Mouse (Mus musculus): Measurements from ENCODE around the gene Tmem86a.

GRCm38 (mm10) chr7:47001900-47002275, 48.5 kb upstream of the Tmem86a start:
- no peak for TF ChIP-seq CTCF (IDR thresholded peaks at IDR 0.05; ENCODE audit: low read depth)
- TF ChIP-seq EP300 (optimal IDR thresholded peaks at IDR 0.05) = no peak
